Mouse (Mus musculus): Measurements from ENCODE around the gene Agxt.

Gene Agxt

DNA sequence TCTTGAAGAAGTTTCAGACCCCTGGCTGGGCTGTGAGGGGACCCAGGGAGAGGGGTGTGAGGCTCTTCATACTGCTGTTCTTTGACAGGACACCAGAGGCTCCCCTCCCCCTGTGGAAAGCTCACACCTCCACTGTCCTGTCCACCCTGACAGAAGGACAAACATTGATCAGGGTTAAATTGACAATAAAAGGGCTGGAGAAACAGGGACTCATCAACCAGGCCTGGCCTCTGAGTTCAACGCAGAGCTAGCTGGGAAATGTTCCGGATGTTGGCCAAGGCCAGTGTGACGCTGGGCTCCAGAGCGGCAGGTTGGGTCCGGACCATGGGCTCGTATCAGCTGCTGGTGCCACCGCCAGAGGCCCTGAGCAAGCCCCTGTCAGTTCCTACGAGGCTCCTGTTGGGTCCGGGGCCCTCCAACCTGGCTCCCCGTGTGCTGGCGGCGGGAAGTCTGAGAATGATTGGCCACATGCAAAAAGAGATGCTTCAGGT is at the start of gene Agxt:
TSS of gene Agxt (plus strand) at position 205 of the 491 bp plus-strand sequence.
- no peak for DNase-seq

DNA sequence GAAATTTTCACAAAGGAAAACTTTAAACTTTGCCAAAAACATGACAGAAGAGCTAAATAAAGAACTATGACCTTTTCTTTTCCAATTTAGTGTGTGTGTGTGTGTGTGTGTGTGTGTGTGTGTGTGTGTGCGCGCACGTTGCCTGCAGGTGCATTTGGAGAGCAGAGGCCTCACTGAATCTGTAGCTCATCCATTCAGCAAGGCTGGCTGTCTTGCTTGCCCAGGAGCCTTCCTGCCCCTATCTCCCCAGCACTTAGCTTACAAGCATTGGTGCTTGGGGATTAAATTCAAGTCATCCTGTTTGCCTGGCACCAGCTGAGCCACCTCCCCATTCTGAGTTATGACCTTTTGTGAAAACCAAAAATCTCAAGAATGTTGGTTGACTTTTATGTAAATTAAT is 42.5 kb upstream of the Agxt start:
- DNase-seq, result no peak

DNA sequence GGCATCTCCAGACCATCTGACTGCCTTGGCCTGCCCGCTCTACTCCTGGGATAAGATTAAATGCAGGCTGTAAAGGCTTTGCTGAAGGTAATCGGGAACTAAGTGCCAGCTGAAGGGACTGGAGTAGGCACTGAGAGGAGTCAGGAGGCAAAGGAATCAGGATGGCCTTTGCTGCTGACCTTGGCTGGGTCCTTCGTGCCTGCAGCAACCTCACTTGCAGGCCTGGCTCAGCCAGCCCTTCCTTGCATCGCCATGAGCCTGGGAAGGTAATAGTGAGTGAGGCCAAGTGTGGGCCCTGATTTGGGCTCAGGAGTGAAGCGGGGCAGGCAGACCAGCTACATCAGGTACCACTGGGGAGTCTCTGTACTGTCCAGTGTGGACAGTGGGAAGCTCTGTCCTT is 36.1 kb upstream of the Agxt start:
- no peak for DNase-seq

DNA sequence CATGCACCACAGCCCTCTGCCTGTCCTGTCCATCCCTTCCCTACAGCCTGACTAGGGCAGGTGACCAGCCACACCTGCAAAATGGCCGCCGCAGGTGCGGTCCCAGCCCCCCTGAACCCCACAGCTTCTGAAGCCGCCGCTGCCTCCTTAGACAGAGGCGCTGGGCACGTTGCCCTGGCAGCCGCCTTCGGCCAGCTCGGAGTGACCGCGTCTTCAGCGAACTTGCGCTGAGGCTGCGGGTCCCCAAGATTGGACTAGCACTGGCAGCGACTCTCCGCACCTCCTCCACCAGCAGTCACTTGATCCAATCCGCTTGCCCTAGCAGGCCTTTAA is 34.8 kb upstream of the Agxt start:
- no peak for DNase-seq

DNA sequence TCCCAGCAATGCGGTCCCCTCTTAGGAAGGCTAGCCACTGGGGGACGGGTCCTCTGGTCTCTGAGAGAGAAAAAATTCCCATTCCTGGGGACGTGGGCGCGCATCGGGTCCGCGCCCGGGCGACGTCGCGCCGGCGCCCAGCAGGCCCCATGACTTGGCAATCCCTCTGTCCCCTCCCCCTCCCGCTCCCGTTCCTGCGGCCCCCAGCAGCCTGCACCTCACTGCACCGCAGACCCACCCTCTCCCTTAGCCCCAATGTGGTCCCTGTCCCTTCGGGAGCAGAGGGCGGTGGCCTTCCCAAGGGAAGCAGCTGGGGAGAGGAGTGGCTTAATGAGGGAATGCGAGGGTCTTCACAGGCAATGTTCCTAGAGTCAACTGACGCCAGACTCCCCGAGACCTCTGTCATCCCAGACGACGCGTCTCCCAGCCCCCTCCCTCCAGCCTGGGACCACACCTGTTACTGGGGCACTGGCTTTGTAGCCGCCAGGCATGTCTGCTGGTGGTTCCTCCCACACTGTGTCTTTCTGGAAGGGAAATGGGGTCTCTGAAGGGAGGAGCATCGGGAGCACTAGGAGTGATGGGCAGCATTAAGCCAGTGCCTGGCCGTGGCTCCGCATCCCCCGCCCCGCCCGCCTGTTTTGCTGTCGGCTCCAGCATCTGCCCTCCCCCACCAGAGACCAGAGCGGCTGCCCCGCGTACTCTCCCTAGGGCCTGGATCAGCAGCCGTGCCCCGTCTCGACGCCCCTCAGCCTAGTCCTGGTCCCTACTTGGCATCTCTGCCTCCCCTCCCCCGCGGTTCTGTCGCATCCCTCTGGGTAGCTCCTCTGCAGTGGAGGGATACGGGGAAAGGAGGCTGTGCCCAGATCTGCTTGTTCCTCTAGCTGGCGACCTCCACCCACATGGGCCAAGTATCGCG is 34.2 kb upstream of the Agxt start:
- DNase-seq, result no peak

DNA sequence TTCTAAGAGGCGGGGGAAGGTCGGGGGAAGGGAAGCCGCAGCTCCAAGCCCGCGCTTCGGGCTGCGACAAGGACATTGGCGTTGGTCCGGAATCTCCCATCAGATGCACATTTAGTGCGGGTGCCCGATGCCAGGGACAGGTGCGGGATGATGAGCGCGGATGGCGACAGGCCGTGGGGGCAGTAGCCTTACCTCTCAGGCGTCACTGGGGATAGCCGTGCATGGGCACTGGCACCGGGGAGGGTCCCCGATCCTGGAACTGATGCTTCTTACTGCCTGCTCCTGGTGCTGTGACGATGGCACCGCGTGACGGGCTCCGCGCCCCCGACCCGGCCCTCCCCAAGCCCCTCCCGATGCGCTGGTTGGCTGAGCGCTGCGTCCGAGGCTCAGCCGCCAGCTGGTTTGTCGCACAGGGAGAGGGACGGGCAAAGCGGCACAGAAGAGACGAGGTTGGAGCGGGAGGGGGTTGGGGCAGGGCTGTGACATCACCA is 33.4 kb upstream of the Agxt start, which contains the start of gene Kif1a:
TSS of gene Kif1a (minus strand) at position 381 of the 491 bp plus-strand sequence.
- no peak for DNase-seq

DNA sequence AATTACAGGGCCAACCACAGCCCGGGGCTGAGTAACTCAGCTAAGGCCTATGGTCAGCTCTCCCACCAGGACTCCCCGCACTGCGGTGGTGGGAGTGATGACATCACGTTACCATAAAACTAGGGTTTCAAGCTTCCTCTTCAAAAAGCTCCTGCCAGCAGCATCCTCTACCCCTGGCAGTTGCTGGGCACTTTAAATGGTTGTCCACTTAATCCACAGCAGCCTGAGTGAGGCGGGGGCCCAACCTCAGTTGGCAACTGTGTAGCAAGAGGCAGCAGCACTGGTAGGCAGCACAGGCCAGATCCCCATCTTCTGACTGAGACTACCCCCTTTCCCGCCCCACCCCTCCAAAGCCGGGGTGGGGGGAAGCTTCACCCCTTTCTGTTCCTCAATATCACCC is 32.3 kb upstream of the Agxt start:
- no peak for DNase-seq

DNA sequence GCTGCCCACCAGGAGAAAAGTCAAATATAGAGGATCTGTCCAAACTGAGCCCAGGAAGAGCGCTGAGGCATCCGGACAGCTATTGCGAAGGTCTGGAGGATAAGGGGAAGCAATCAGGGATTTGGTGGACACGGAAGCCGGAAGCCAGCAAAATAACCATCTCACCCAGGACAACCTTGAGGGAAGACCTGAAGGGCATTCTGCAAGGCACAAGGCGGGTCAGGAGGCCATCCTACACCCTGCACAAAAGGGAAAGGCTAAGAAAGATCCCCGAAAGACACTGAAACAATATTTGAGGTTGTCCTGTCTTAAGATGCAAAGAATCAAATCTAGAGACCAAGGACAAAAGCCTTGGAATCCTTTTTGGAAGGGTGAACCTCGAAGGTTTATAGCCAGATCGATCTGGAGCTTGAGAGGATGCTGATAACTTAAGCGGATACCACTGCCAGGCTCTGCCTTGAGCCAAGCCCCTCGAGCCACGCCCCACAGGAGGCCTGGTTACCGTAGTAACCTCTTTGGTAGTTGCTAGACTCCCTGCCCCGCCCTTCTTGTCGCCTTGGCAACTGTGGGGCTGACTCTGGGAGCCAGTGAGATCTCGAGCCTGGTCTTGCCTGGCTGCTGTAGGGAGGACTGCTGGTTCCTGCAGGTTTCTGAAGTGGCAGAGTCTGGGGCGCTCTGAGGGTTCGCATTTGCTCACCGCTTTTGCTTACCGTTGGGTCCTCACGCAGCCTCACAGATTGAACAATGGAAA is 20.2 kb upstream of the Agxt start:
- DNase-seq, result peak; percentile 54 to 56

DNA sequence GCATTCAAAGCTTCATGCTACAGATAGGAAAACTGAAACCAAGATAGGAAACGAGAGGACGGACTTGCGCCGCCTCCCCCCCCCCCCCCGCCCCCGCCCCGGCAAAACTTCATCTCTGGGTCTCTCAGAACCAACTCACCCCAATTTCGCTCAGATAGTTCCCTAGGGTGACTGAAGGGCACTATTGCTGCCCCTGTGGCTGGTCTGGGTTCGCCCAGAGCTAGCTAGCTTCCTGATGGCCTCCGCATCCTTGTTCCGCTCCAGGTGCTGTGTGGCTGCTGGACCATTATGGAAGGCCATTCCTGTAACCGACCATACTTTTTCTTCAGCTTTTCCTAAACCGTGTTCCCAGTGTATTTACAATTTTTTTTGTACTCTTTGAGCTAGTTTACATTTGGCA is 19.6 kb upstream of the Agxt start:
- no peak for DNase-seq

DNA sequence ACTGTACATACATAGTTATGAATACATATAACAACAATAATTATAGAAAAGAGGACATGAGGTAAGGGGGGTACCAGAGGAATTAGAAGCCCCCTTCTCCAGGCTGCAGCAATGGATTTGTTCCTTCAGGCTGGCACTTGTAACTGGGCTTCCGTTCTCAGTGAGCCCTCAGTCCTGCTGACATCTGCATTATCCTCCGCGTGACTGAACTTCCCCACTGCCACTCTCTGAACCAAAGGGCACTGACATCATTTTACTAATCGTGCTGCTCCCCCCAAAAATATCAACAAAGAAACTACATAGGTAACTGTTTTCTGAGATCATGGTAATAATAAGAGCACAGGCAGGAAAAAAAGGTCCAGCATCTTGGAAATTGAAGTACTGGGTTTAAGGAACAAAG is 16.2 kb upstream of the Agxt start:
- DNase-seq, result no peak

DNA sequence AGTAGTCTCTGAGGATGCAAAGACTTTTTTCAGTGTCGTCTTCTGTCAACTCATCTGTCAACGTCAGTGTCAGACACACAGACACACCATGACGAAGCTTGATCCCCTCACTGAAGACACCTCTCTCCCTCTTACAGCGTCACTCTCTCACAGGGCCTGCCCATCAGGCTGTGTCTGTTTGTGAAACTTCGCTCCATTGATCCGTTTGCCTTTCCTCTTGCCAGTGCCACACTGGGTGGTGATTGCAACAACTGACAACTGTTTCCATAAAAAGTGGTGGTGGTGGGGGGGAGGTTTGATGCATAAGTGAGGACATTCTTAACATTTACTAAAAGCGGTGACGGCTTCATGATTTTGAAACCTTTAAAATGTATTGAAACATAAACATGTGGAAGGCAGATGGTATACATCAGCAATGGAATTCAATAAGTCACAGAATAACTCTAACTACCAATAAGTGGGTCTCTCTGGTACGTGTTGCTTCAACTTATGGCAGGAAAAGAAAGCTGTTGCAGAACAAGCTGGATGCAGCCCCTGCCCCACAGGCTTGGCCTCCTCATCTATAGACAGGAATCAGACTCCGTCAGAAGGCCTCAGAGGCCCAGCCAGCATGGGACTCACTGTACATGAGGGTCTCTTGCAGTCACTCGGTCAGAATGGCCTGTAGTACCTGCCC is 11.7 kb upstream of the Agxt start:
- no peak for DNase-seq

DNA sequence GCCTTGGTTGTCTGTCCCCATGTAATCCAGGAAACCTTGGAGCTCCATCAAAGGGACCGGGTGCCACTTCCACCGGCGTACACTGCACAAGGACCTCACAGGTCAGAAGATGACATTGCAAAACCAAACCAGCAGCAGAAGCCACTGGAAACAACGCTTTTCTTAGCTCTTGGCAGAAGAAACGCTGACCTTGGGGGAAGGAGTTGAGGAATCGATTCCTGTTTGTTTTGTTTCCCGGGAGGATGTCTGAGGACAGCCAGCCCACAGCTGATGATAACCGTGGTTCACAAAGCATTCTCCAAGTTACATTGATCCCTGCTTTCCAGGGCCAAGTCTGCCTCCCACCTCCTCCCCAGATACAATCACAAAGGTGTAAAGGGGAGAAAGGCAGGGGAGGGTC is 11.0 kb upstream of the Agxt start:
- DNase-seq, result no peak

DNA sequence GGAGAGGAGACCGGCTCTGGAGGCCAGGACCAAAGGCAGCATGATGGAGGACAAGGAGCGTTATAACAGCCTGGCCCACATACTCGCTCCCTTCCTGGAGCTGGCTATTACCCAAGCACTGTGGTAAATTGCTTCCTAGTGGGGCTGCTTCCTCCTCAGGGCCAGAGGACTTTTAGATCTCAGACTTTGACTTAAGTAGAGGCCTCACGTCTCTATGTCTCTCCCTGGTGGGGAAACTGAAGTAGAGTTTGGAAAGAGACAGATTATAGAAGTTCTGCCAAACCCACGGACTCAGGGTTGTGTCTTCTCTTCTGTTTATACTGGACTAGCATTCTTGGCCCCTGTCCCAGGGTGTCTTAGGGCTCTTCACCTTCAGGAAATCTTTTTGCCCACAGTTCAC is 9.8 kb upstream of the Agxt start:
- DNase-seq, result no peak

DNA sequence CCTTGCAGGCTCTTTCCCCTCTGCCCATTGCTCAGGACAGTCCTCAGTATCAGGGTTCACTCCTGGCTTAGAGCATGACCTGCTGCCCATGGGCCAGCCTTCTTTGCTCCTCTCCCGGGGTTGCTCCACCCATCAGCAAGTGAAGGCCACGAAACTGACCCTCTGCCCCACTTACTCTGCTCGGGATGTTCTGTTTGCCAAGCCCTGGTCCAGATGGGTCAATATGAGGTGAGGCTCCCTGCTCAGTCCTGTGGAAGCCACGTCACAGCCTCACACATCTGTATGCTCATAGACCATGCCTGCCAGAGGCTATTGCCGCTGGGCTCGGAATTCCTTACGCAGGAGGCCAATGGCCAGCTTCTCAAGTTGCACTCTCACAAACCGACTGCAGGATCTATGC is 6.8 kb upstream of the Agxt start:
- no peak for DNase-seq

DNA sequence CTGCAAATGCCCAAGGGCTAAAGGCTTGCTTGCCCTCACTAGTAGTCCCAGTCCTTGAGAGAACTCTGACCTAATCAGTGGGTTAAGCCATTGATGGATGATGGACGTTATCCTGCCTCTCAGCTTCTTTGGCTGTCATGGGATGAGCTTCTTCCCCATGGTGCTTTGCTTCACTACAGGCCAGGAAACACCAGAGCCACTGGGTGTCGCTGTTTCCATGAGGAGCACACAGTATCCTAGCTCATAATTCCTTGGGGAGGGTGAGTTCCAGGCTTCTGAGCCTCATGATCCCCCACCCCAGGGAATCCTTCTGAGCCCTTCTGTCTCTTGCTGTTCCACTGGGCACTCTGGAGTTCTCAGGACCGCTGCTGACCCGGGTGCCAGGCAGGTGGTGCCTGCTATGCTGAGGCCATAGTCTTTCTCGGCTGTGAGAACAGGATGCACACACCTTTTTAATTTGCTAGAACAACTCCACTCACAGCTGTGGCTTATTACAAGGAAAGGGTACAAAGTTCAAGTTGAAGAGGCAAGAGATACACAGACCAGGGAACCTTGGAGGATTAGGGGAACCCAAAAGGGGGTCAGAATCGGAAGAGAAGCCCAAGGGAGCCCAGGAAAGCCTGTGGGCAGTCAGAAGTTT is 6.2 kb upstream of the Agxt start:
- peak; percentile 27 to 50 for DNase-seq

DNA sequence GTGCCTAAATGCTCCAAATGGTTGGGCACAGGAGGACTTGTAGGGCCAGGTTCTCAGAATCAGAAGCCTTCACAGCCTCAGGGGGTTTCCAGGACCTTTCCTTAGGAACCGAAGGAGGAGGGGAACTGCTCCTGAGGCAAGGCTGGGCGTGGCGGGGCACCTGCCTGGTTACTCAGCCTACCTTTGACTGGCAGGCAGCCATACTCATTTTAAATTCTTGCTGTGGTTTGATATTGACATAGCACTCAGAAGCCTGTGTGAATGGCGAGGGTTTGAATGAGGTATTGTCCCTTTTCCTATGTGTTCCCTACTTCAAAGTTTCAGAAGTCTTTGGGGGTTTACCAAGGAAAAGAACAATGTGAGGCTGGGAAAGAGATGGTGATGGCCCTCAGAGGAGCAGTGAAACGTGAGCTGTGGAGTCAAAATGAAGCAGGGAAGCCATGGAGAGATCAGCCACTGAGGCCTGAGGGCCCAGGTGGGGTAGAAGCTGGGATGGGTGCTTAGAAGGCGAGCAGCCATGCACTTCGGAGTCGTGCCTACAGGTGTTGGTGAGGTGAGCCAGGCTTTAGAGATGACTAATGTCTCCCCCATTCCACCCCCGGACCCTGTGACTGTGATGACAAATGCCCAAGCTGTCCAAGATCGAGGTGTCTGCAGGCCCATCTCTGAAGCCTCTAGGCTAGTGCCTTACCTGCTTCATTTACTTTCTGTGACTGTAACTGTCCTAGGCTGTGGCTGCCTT is 4.6 kb upstream of the Agxt start:
- DNase-seq, result peak in 1 of 2 experiments; percentile 23

DNA sequence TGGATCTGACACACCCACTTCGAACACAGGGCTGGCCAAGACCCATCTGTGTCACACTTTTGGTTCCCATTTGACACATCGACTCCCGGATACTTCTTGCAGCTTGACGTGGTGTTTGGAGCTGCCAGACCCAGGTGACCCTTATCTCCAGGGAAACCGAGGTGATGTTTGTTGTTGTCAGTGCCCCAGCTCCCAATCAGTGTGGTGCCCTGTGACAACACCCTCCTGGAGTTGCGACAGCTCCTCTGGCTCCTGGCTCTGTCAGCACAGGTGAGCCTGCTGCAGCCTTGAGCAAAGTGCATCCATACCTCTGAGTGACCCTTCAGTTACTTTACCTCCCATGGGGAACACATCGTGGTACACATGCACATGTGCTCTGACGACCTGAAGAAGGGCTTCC is 2.4 kb upstream of the Agxt start:
- DNase-seq, result no peak

DNA sequence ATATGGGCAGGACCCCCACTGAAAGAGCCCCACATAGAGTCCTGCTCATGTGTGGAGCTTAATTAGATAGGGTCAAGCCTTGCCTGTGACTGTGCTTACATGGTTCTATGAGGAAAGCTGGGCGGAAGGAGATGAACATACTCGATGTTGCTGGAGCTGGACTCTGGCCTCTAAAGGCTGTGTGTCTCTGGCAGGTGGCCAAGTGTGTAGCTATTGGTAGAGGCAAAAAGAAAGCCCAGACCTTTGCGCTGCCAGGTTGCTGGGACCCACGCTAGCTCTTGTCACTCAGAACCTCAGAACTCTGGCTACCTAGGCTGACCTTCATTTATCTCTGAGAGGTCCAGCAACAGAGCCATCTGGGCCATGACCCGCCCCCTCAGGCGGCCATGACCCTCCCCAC is 3.5 kb downstream of the Agxt start:
- DNase-seq, result peak; percentile 71 to 74

DNA sequence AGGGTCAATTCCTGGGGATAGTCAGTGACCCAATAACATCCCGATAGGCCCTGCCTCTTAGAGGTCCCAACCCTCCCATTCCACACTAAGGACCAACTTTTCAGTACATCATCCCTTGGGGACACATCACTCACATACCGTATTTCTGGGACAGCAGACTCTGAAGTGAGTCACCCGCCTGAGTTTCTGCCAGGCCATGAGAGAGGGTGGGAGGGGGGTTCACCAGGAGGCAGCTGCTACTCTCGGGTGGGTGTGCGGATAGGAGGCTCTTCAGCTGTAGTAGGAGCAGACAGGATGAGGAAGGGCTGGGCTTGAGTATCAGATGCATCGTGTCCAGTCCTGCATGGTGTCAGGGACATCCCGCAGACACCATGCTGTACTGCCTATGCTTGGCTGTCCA is 4.7 kb downstream of the Agxt start:
- no peak for DNase-seq

DNA sequence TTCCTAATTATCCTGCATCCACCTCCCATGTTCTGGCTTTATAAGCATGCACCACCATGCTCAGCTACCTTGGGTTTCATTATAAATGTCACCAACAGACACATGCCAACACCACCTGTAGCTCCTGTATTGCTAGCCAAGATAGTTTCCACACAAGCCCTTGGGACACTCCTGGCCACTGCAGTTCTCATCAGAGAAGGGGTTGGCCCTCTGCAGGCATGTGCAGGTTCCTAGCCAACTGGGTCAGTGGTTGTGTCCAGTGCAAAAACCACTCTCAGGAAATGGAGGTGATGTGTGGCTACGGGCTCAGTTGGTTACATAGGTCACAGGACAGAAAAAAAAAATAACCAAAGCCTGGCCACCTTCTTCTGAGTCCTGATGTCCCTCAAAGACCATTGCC is 7.8 kb downstream of the Agxt start:
- no peak for DNase-seq

DNA sequence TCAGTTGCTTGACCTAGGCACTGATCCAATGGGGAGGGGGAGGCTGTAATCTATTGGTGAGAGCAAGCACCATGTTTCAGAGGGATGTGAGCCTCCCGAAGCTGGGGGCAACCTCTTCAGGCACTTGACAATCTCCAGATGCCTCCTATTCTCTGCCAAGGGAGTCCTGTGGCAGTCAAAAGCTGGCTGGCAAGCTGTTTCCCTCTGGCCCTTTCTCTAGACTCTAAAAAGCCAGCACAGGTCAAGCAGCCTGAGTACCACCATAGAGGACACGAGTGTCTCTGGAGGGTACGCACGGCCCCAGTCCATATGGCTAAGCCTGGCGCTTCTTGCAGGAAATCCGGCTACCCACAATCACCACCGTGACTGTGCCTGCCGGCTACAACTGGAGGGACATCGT is 9.1 kb downstream of the Agxt start:
- DNase-seq, result no peak
